Mouse (Mus musculus) megakaryocyte, embryonic 14.5 days (primary cell): ENCODE measurements at regions not wholly inside any gene's neighbourhood (a gene's known extent, or its start where the extent isn't known, plus 50 kb on each side); places are given as distances from the start of the nearest gene placed in this dataset.
A peak's percentile ranks its signal among the peaks of the same experiment; 100 is the strongest.

Experiments used
- H3K27me3 ChIP-seq: replicated peaks from 2 replicates; pipeline ENCODE3; 2012; ENCODE audit warnings: inconsistent platforms
- H3K36me3 ChIP-seq: replicated peaks from 2 replicates; pipeline ENCODE3; 2012; ENCODE audit warnings: low read length, inconsistent platforms, mixed read lengths
- H3K4me1 ChIP-seq: 2 replicates; pipeline ENCODE4 v1.6.1; 2012; ENCODE audit warnings: inconsistent platforms
- H3K4me3 ChIP-seq: replicated peaks from 2 replicates; pipeline ENCODE3; 2012; ENCODE audit warnings: moderate library complexity, mild to moderate bottlenecking, inconsistent platforms
- H3K9me3 ChIP-seq: 2 replicates; pipeline ENCODE4 v1.6.1; 2012; ENCODE audit warnings: inconsistent platforms
- FLI1 ChIP-seq: IDR thresholded peaks from 2 replicates; pipeline ENCODE4 v1.6.1; 2012; ENCODE audit warnings: low read length, inconsistent platforms, mixed read lengths
- GATA1 ChIP-seq: IDR thresholded peaks from 3 replicates; pipeline ENCODE4 v1.6.1; 2012; ENCODE audit warnings: mixed read lengths, low read length, inconsistent platforms, borderline replicate concordance

DNA sequence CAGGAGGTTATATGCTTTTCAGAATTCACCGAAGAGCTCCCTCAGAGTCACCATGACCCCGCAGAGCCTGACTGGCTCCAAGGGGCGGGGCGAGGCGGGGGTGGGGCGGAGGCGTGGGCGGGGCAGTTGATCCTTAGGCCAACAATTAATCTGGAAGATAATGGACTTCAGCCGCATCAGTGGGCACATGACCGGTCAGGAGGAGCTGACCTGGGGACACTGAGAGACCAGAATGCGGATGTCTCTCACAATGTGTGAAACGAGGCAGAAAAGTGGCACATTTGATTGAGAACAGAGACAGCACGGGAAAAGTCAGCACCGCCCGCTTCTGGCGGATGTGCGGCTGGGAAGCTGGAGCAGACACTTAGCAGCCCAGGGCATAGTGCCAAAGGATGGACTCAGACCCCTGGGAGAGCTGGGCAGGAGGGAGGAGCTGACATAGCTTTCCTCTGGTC lies 129.9 kb downstream of the Emx2 start:
- peaks cover 11% of the 10 kb centered on the region for H3K27me3 ChIP-seq
- H3K4me1 ChIP-seq, result peaks cover 4% of the 10 kb centered on the region
- H3K4me3 ChIP-seq, result peak overlapping the region; percentile 85
- H3K36me3 ChIP-seq, result no peaks in the 10 kb centered on the region
- H3K9me3 ChIP-seq, result no peaks in the 10 kb centered on the region
- no peak for TF ChIP-seq GATA1
- no peak for TF ChIP-seq FLI1

DNA sequence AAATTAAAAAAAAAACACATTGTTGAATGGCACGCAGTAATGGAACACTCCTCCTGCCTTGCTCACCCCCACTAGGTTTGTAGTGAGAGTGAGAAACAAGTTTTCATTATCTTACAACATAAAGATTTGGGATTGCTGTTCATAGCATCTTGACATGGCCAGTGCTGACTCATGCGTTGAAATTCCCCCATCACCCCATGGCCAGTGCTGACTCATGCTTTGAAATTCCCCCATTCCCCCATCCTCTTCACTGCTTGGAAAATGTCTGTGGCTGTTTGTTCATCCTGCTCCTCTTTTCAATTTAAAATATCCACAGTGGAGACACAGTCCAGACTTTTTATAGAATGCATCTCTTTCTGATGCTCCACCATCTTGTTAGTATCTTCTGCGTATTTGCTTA lies 131.8 kb downstream of the Emx2 start:
- Histone ChIP-seq H3K4me3 (no peak overlapping the region), H3K27me3 (peaks cover 7% of the 10 kb centered on the region), H3K9me3 (no peaks in the 10 kb centered on the region), H3K4me1 (peaks cover 4% of the 10 kb centered on the region), H3K36me3 (no peaks in the 10 kb centered on the region)
- TF ChIP-seq GATA1, result no peak
- TF ChIP-seq FLI1, result no peak

- H3K36me3 ChIP-seq, result no peaks in the 10 kb centered on the region
- H3K9me3 ChIP-seq, result no peaks in the 10 kb centered on the region
- TF ChIP-seq FLI1 (no peak), GATA1 (no peak)
- no peak overlapping the region for H3K4me3 ChIP-seq
- peaks cover 4% of the 10 kb centered on the region for H3K4me1 ChIP-seq
- H3K27me3 ChIP-seq, result peaks cover 4% of the 10 kb centered on the region
These were observed 133.9 kb downstream of the Emx2 start for GRCm38 (mm10) chr19:59592060-59592459.

DNA sequence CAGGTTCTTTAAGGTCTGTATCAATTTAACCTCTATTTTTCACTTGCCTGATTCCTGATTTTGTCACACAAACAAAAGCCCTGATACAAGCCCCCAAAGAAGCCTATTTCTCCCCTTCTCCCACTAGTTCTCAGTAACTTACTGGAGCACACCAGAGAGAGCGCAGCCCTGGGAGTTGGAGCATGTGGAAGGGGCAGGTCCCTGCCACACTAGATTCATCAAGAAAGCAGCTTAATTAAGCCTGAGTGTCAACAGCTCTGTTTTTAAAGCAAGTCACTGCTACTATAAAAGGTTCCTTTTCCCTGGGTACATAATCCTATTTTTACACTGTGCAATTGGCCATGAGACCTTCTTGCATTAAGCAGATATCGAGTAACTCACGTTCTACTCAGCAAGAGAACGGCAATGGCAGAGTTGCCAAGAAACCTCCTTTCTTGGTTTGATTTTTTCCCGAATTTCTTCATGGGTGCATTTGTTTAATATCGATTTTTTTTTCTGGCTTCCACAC lies 166.2 kb downstream of the Emx2 start:
- TF ChIP-seq GATA1 (no peak), FLI1 (no peak)
- H3K4me1 ChIP-seq, result no peaks in the 10 kb centered on the region
- no peaks in the 10 kb centered on the region for H3K27me3 ChIP-seq
- no peaks in the 10 kb centered on the region for H3K36me3 ChIP-seq
- H3K4me3 ChIP-seq, result no peak overlapping the region
- no peaks in the 10 kb centered on the region for H3K9me3 ChIP-seq

DNA sequence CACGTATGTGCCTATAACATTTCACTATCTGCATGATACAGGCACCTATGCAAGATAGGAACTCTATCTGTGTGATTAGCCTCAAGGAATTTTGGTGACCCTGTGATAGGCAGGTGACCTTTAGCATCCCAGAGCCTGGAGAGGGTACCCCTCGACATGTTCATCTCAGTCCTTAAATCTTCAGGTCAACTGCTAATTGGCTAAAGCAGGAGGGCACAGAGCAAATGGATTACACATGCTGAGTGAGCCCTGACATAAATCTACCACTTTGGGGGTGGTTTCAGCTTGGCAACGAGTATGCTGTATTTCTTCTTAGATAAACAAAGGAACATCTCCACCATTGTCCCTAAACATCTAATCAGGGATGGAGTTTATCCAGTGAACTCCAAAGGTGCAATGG lies 169.5 kb downstream of the Emx2 start:
- no peaks in the 10 kb centered on the region for H3K4me1 ChIP-seq
- no peak overlapping the region for H3K4me3 ChIP-seq
- TF ChIP-seq FLI1 (no peak), GATA1 (no peak)
- no peaks in the 10 kb centered on the region for H3K27me3 ChIP-seq
- H3K9me3 ChIP-seq, result no peaks in the 10 kb centered on the region
- no peaks in the 10 kb centered on the region for H3K36me3 ChIP-seq

GRCm38 (mm10) chr19:59628296-59629160 lies 170.4 kb downstream of the Emx2 start:
- H3K4me3 ChIP-seq, result no peak overlapping the region
- no peaks in the 10 kb centered on the region for H3K27me3 ChIP-seq
- no peak for TF ChIP-seq GATA1
- no peak for TF ChIP-seq FLI1
- H3K4me1 ChIP-seq, result no peaks in the 10 kb centered on the region
- no peaks in the 10 kb centered on the region for H3K9me3 ChIP-seq
- no peaks in the 10 kb centered on the region for H3K36me3 ChIP-seq

GRCm38 (mm10) chr19:59629161-59629445 lies 170.9 kb downstream of the Emx2 start:
- H3K36me3 ChIP-seq, result no peaks in the 10 kb centered on the region

DNA sequence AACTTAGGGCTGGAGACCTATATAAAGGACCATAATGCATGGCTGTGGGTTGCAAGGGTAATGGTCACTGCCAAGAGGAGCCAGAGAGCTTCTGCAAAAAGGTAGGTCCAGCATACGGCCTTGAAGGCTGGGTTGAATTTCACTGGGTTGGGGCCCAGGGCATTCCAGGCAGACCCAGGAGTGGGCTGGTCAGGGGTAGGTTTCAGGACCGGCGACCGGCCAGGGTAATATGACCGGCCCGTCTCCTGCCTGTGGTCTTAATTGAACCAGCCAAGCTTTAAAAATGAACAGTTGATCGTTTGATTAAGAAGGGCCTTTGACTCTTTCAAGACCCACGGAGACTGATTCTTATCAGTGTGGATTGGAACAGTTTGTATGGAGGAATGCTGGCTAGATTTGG lies 171.9 kb downstream of the Emx2 start:
- Histone ChIP-seq H3K36me3 (no peaks in the 10 kb centered on the region), H3K4me1 (no peaks in the 10 kb centered on the region), H3K4me3 (no peak overlapping the region), H3K9me3 (no peaks in the 10 kb centered on the region), H3K27me3 (no peaks in the 10 kb centered on the region)
- TF ChIP-seq FLI1, result no peak
- no peak for TF ChIP-seq GATA1

More at GRCm38 (mm10) chr19:59629161-59629445, 170.9 kb downstream of the Emx2 start:
- no peak overlapping the region for H3K4me3 ChIP-seq
- TF ChIP-seq GATA1, result no peak
- no peak for TF ChIP-seq FLI1
- no peaks in the 10 kb centered on the region for H3K27me3 ChIP-seq
- H3K9me3 ChIP-seq, result no peaks in the 10 kb centered on the region
- no peaks in the 10 kb centered on the region for H3K4me1 ChIP-seq

DNA sequence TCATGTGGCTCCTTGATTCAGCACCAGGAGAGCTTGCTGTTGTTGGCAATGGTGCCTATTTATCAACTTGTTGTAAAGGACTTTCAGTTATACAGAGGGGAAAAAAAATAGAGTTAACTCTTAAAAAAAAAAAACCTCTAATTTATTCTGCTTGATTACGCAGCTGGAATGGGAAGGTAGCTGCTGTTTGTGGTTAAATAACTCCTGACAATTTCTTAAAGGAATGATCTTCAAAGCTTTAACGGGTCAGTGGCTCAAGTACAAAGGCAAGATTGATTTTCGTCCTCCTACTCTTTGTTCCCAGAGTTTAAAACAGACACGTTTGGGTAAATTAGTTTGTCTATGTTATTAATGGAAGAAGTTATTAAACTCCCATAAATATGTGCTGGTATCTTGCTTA lies 172.5 kb downstream of the Emx2 start:
- TF ChIP-seq GATA1 (no peak), FLI1 (no peak)
- no peaks in the 10 kb centered on the region for H3K27me3 ChIP-seq
- no peaks in the 10 kb centered on the region for H3K4me1 ChIP-seq

GRCm38 (mm10) chr19:59631541-59631940 lies 173.4 kb downstream of the Emx2 start:
- no peaks in the 10 kb centered on the region for H3K4me1 ChIP-seq
- no peaks in the 10 kb centered on the region for H3K36me3 ChIP-seq
- H3K27me3 ChIP-seq, result no peaks in the 10 kb centered on the region
- TF ChIP-seq GATA1, result no peak
- no peak for TF ChIP-seq FLI1
- no peak overlapping the region for H3K4me3 ChIP-seq
- no peaks in the 10 kb centered on the region for H3K9me3 ChIP-seq

More for the DNA sequence above, 172.5 kb downstream of the Emx2 start:
- H3K4me3 ChIP-seq, result no peak overlapping the region
- H3K9me3 ChIP-seq, result no peaks in the 10 kb centered on the region
- no peaks in the 10 kb centered on the region for H3K36me3 ChIP-seq

DNA sequence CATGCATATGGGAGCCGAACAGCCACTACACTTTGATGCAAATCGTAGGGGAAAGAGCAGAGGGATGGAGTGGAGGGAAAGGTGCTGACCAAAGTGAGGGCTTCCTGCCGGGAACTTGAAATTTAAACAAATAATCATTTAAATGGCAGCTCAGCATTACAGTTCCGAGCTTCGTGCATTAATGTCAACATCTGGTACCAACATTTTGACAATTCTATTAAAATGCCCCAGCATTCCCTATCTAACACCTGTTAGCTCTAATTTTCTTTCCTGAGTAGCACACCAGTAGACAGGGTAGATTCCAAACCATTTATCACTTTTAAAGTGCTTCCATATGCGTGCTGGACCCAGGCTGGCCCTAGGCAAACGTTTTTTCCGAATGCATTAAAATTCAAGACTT lies 178.1 kb downstream of the Emx2 start:
- H3K9me3 ChIP-seq, result no peaks in the 10 kb centered on the region
- no peaks in the 10 kb centered on the region for H3K36me3 ChIP-seq
- H3K27me3 ChIP-seq, result no peaks in the 10 kb centered on the region
- no peak overlapping the region for H3K4me3 ChIP-seq
- TF ChIP-seq GATA1, result no peak
- TF ChIP-seq FLI1, result no peak
- no peaks in the 10 kb centered on the region for H3K4me1 ChIP-seq
